21 mouse cellular contexts compared by ENCODE assay signal in genomic region chr6:101948950-101949349, GRCm38 (mm10).
"Had no signal": no experiment of that assay in that cellular context is flagged by ENCODE, and none has a peak within 500 bp of the region (broad histone marks: within the 10 kb centered on the region; RNA-seq: fewer than 3 reads in every experiment).

No protein-coding gene starts in this region.

- H3K4me1 ChIP-seq: kidney, embryonic 15.5 days; limb, embryonic 10.5 days; limb, embryonic 13.5 days; liver, embryonic 12.5 days; liver, embryonic 15.5 days; lung, embryonic 15.5 days; megakaryocyte, embryonic 14.5 days; midbrain, embryonic 10.5 days; midbrain, embryonic 15.5 days; neural tube, embryonic 12.5 days; neural tube, embryonic 15.5 days had no signal

- H3K9ac ChIP-seq: kidney, embryonic 15.5 days; limb, embryonic 13.5 days; liver, embryonic 12.5 days; liver, embryonic 15.5 days; lung, embryonic 15.5 days; midbrain, embryonic 15.5 days; neural tube, embryonic 12.5 days; neural tube, embryonic 15.5 days had no signal

- H3K36me3 ChIP-seq: kidney, embryonic 15.5 days; limb, embryonic 10.5 days; limb, embryonic 13.5 days; liver, embryonic 12.5 days; liver, embryonic 15.5 days; lung, embryonic 15.5 days; midbrain, embryonic 10.5 days; midbrain, embryonic 15.5 days; neural tube, embryonic 12.5 days; neural tube, embryonic 15.5 days had no signal

- H3K27me3 ChIP-seq: kidney, embryonic 15.5 days; limb, embryonic 13.5 days; liver, embryonic 12.5 days; liver, embryonic 15.5 days; lung, embryonic 15.5 days; megakaryocyte, embryonic 14.5 days; midbrain, embryonic 15.5 days; neural tube, embryonic 12.5 days; neural tube, embryonic 15.5 days had no signal

- H3K4me3 ChIP-seq: kidney, embryonic 15.5 days; limb, embryonic 10.5 days; limb, embryonic 13.5 days; liver, embryonic 12.5 days; liver, embryonic 15.5 days; lung, embryonic 15.5 days; megakaryocyte, embryonic 14.5 days; midbrain, embryonic 10.5 days; midbrain, embryonic 15.5 days; neural tube, embryonic 12.5 days; neural tube, embryonic 15.5 days had no signal

- H3K9me3 ChIP-seq: kidney, embryonic 15.5 days; limb, embryonic 10.5 days; limb, embryonic 13.5 days; liver, embryonic 12.5 days; lung, embryonic 15.5 days; megakaryocyte, embryonic 14.5 days; midbrain, embryonic 10.5 days; midbrain, embryonic 15.5 days; neural tube, embryonic 12.5 days; neural tube, embryonic 15.5 days had no signal

- H3K27ac ChIP-seq: kidney, embryonic 15.5 days; limb, embryonic 10.5 days; limb, embryonic 13.5 days; liver, embryonic 12.5 days; liver, embryonic 15.5 days; lung, embryonic 15.5 days; midbrain, embryonic 10.5 days; midbrain, embryonic 15.5 days; neural tube, embryonic 12.5 days; neural tube, embryonic 15.5 days had no signal

- DNase-seq: kidney, adult 8-10 months; kidney, postnatal 10 days; kidney, postnatal 36 days; layer of hippocampus, adult 9-11 months; liver; lung, adult 18-20 months; lung, postnatal 10 days; right cerebral cortex, postnatal 25 days; thymus, adult 18-20 months; thymus, postnatal 36 days had no signal

- H3K4me2 ChIP-seq: kidney, embryonic 15.5 days; limb, embryonic 13.5 days; liver, embryonic 12.5 days; liver, embryonic 15.5 days; lung, embryonic 15.5 days; midbrain, embryonic 15.5 days; neural tube, embryonic 12.5 days; neural tube, embryonic 15.5 days had no signal

- ATAC-seq: liver, embryonic 12.5 days; midbrain, embryonic 15.5 days had no signal
